Mouse (Mus musculus): Measurements from ENCODE around the gene Ryr2. TPM values are rescaled to one million over a fixed set of nuclear protein-coding genes. Genes with fewer than 3 reads are reported as not detected.

Gene Ryr2
- polyA plus RNA-seq (2012): not detected in 2 replicates

- TF ChIP-seq GATA1 (IDR thresholded peaks at IDR 0.05; ENCODE audit: low read length): no peak
Observed at GRCm38 (mm10) chr13:12106662-12107632, at the start of gene Ryr2. Ryr2 (minus strand) TSS chr13:12106945.

- no peak for TF ChIP-seq GATA1 (IDR thresholded peaks at IDR 0.05; ENCODE audit: low read length)
Observed at GRCm38 (mm10) chr13:12153922-12154321, 47.2 kb upstream of the Ryr2 start.

- TF ChIP-seq GATA1 (IDR thresholded peaks at IDR 0.05; ENCODE audit: low read length): no peak
Observed at GRCm38 (mm10) chr13:12146918-12147507, 40.3 kb upstream of the Ryr2 start.

- no peak for TF ChIP-seq GATA1 (IDR thresholded peaks at IDR 0.05; ENCODE audit: low read length)
Observed at GRCm38 (mm10) chr13:12146402-12146801, 39.7 kb upstream of the Ryr2 start.

GRCm38 (mm10) chr13:12143347-12143746, 36.6 kb upstream of the Ryr2 start:
- no peak for TF ChIP-seq GATA1 (IDR thresholded peaks at IDR 0.05; ENCODE audit: low read length)

GRCm38 (mm10) chr13:12133549-12133948, 26.8 kb upstream of the Ryr2 start:
- no peak for TF ChIP-seq GATA1 (IDR thresholded peaks at IDR 0.05; ENCODE audit: low read length)

- peak; percentile 63 for TF ChIP-seq GATA1 (IDR thresholded peaks at IDR 0.05; ENCODE audit: low read length)
Observed at GRCm38 (mm10) chr13:12132160-12132710, 25.5 kb upstream of the Ryr2 start.

GRCm38 (mm10) chr13:12129121-12129520, 22.4 kb upstream of the Ryr2 start:
- no peak for TF ChIP-seq GATA1 (IDR thresholded peaks at IDR 0.05; ENCODE audit: low read length)

- no peak for TF ChIP-seq GATA1 (IDR thresholded peaks at IDR 0.05; ENCODE audit: low read length)
Observed at GRCm38 (mm10) chr13:12126099-12126498, 19.4 kb upstream of the Ryr2 start.

GRCm38 (mm10) chr13:12124940-12125540, 18.3 kb upstream of the Ryr2 start:
- TF ChIP-seq GATA1 (IDR thresholded peaks at IDR 0.05; ENCODE audit: low read length): no peak

GRCm38 (mm10) chr13:12115551-12115950, 8.8 kb upstream of the Ryr2 start:
- no peak for TF ChIP-seq GATA1 (IDR thresholded peaks at IDR 0.05; ENCODE audit: low read length)

- no peak for TF ChIP-seq GATA1 (IDR thresholded peaks at IDR 0.05; ENCODE audit: low read length)
Observed at GRCm38 (mm10) chr13:12114816-12115215, 8.1 kb upstream of the Ryr2 start.

GRCm38 (mm10) chr13:12108955-12109354, 2.2 kb upstream of the Ryr2 start:
- TF ChIP-seq GATA1 (IDR thresholded peaks at IDR 0.05; ENCODE audit: low read length): no peak

GRCm38 (mm10) chr13:12105830-12106628, 716 bp downstream of the Ryr2 start:
- TF ChIP-seq GATA1 (IDR thresholded peaks at IDR 0.05; ENCODE audit: low read length): no peak

- no peak for TF ChIP-seq GATA1 (IDR thresholded peaks at IDR 0.05; ENCODE audit: low read length)
Observed at GRCm38 (mm10) chr13:12105231-12105829, 1.4 kb downstream of the Ryr2 start.

Measured in G1E-ER4 (cell line).